In genomic region chr7:45061532-45062075, GRCm38 (mm10) we compare ENCODE assay signal across 8 mouse cellular contexts. TPM values are rescaled to one million over a fixed set of nuclear protein-coding genes. Genes with fewer than 3 reads are reported as not detected.
DNase-seq lines count a peak whose midpoint lies in the region; ATAC-seq and TF ChIP-seq lines count a peak whose summit lies in the region.

No protein-coding gene starts in this region.

- ATAC-seq in embryonic facial prominence, embryonic 11.5 days (replicated peaks; ENCODE audit: insufficient number of reproducible peaks, low FRiP score, low TSS enrichment, low read depth), result no peak
- no peak for ATAC-seq in hindbrain, postnatal 0 days
- ATAC-seq in liver, embryonic 13.5 days (ENCODE audit: low read depth), result peak; percentile 9; the same call in 1 of the 2 replicates
- ATAC-seq in neural tube, embryonic 15.5 days (ENCODE audit: low FRiP score), result no peak
- ATAC-seq in megakaryocyte-erythroid progenitor cell, adult 5-6 weeks (replicated peaks; ENCODE audit: low FRiP score, low TSS enrichment, poor library complexity, severe bottlenecking), result no peak

- 10% methylated on average over 11 of the region's 11 CpGs for WGBS in embryonic facial prominence, embryonic 11.5 days
- WGBS in hindbrain, postnatal 0 days, result 17% methylated on average over 11 of the region's 11 CpGs
- 29% methylated on average over 11 of the region's 11 CpGs for WGBS in liver, embryonic 13.5 days (ENCODE audit: insufficient replicate concordance)
- 9% methylated on average over 11 of the region's 11 CpGs for WGBS in neural tube, embryonic 15.5 days

- H3K4me3 ChIP-seq in layer of hippocampus, adult 2 months, result peak overlapping the region; percentile 90
- H3K4me3 ChIP-seq in embryonic facial prominence, embryonic 11.5 days (ENCODE audit: low read depth, low read length), result peak overlapping the region; percentile 55
- peak overlapping the region; percentile 54 for H3K4me3 ChIP-seq in hindbrain, postnatal 0 days (ENCODE audit: low read length)
- peak overlapping the region; percentile 73 for H3K4me3 ChIP-seq in liver, embryonic 13.5 days (replicated peaks)
- H3K4me3 ChIP-seq in neural tube, embryonic 15.5 days (replicated peaks), result peak overlapping the region; percentile 62

- no peaks in the 10 kb centered on the region for H3K36me3 ChIP-seq in embryonic facial prominence, embryonic 11.5 days (replicated peaks; ENCODE audit: control insufficient read depth, insufficient read depth, low read depth, low read length)
- H3K36me3 ChIP-seq in hindbrain, postnatal 0 days (ENCODE audit: insufficient read depth, low read length), result no peaks in the 10 kb centered on the region
- H3K36me3 ChIP-seq in liver, embryonic 13.5 days, result no peaks in the 10 kb centered on the region
- no peaks in the 10 kb centered on the region for H3K36me3 ChIP-seq in neural tube, embryonic 15.5 days

- no peaks in the 10 kb centered on the region for H3K9me3 ChIP-seq in embryonic facial prominence, embryonic 11.5 days (replicated peaks; ENCODE audit: control insufficient read depth, low read length)
- no peaks in the 10 kb centered on the region for H3K9me3 ChIP-seq in hindbrain, postnatal 0 days (ENCODE audit: low read length)
- H3K9me3 ChIP-seq in liver, embryonic 13.5 days (replicated peaks), result no peaks in the 10 kb centered on the region
- no peaks in the 10 kb centered on the region for H3K9me3 ChIP-seq in neural tube, embryonic 15.5 days (replicated peaks)

- TF ChIP-seq CTCF in layer of hippocampus, adult 2 months (conservative IDR thresholded peaks at IDR 0.05), result no peak
- TF ChIP-seq CTCF in hindbrain, postnatal 0 days (IDR thresholded peaks at IDR 0.05; ENCODE audit: low read depth), result no peak

- no peaks in the 10 kb centered on the region; the same call in 1 of the 2 replicates for H3K4me1 ChIP-seq in embryonic facial prominence, embryonic 11.5 days (ENCODE audit: control insufficient read depth, insufficient read depth, low read length)
- H3K4me1 ChIP-seq in hindbrain, postnatal 0 days (ENCODE audit: insufficient read depth, low read length), result peaks cover 11% of the 10 kb centered on the region
- peaks cover 49% of the 10 kb centered on the region for H3K4me1 ChIP-seq in liver, embryonic 13.5 days (replicated peaks)
- peaks cover 35% of the 10 kb centered on the region for H3K4me1 ChIP-seq in neural tube, embryonic 15.5 days

- peak overlapping the region; percentile 97 for H3K27ac ChIP-seq in layer of hippocampus, adult 2 months
- H3K27ac ChIP-seq in embryonic facial prominence, embryonic 11.5 days (replicated peaks; ENCODE audit: low read depth, low read length), result 0 out of 2 replicates have a peak overlapping the region, but pooled peaks have one; percentile 9
- peak overlapping the region; percentile 85; the same call in 1 of the 2 replicates for H3K27ac ChIP-seq in hindbrain, postnatal 0 days
- peak overlapping the region; percentile 74 for H3K27ac ChIP-seq in liver, embryonic 13.5 days
- peak overlapping the region; percentile 94; the same call in 1 of the 2 replicates for H3K27ac ChIP-seq in neural tube, embryonic 15.5 days (replicated peaks)

- DNase-seq in layer of hippocampus, adult 2 months (ENCODE audit: low spot score in 2 of 2), result no peak
- DNase-seq in layer of hippocampus, adult 8-10 months (ENCODE audit: low spot score in 2 of 2), result no peak
- DNase-seq in embryonic facial prominence, embryonic 11.5 days (ENCODE audit: low spot score), result peak; percentile 43
- no peak for DNase-seq in hindbrain, postnatal 0 days (ENCODE audit: low spot score)
- DNase-seq in liver, embryonic 13.5 days, result no peak
- DNase-seq in right cerebral cortex, adult 2 months (ENCODE audit: low spot score in 2 of 2), result no peak

- H3K4me2 ChIP-seq in embryonic facial prominence, embryonic 11.5 days (ENCODE audit: low read depth, low read length), result peak overlapping the region; percentile 54
- peak overlapping the region; percentile 56 for H3K4me2 ChIP-seq in hindbrain, postnatal 0 days (ENCODE audit: low read depth, low read length)
- peak overlapping the region; percentile 78 for H3K4me2 ChIP-seq in liver, embryonic 13.5 days
- peak overlapping the region; percentile 67 for H3K4me2 ChIP-seq in neural tube, embryonic 15.5 days

- H3K27me3 ChIP-seq in embryonic facial prominence, embryonic 11.5 days (ENCODE audit: control insufficient read depth, insufficient read depth, low read length), result no peaks in the 10 kb centered on the region
- H3K27me3 ChIP-seq in hindbrain, postnatal 0 days (ENCODE audit: insufficient read depth, low read length), result no peaks in the 10 kb centered on the region
- H3K27me3 ChIP-seq in liver, embryonic 13.5 days, result no peaks in the 10 kb centered on the region
- H3K27me3 ChIP-seq in neural tube, embryonic 15.5 days (replicated peaks), result no peaks in the 10 kb centered on the region

- peak overlapping the region; percentile 60 for H3K9ac ChIP-seq in embryonic facial prominence, embryonic 11.5 days (replicated peaks; ENCODE audit: low read length)
- H3K9ac ChIP-seq in hindbrain, postnatal 0 days (replicated peaks; ENCODE audit: low read length), result peak overlapping the region; percentile 47; the same call in 1 of the 2 replicates
- H3K9ac ChIP-seq in liver, embryonic 13.5 days, result peak overlapping the region; percentile 64
- 0 out of 2 replicates have a peak overlapping the region, but pooled peaks have one; percentile 63 for H3K9ac ChIP-seq in neural tube, embryonic 15.5 days (replicated peaks)

RNA-seq across cellular contexts. Expression of gene Nosip, which starts 0.6 kb away (rescaled TPM):
- total RNA-seq in layer of hippocampus, adult 2 months (2021), result 10 to 100 TPM; 54.2 to 57.7 TPM
- total RNA-seq in layer of hippocampus, adult 8-10 months (2022), result 10 to 100 TPM; 42.2 to 53.5 (median 49.8) TPM
- 59.2 and 63.8 TPM in 2 replicates for polyA plus RNA-seq in embryonic facial prominence, embryonic 11.5 days (2014; fragmentation: Nextera tagmentation; extraction: Ambion mirVana)
- 72.9 and 83.1 TPM in 2 replicates for total RNA-seq in hindbrain, postnatal 0 days (2014; rRNA removed)
- polyA plus RNA-seq in hindbrain, postnatal 0 days (2015; fragmentation: Nextera tagmentation; extraction: Ambion mirVana), result 64.5 and 67.4 TPM in 2 replicates
- 31.5 and 32.0 TPM in 2 replicates for polyA plus RNA-seq in liver, embryonic 13.5 days (2015; fragmentation: Nextera tagmentation; extraction: Ambion mirVana)
- 65.8 and 66.5 TPM in 2 replicates for polyA plus RNA-seq in neural tube, embryonic 15.5 days (2015; fragmentation: Nextera tagmentation; extraction: Ambion mirVana)
- 27.8 and 55.1 TPM in 2 replicates for total RNA-seq in megakaryocyte-erythroid progenitor cell, adult 5-6 weeks (2014; fragmentation: Nextera tagmentation)
- 40.9 and 48.3 TPM in 2 replicates for total RNA-seq in megakaryocyte-erythroid progenitor cell, adult 5-6 weeks (2017)

RNA-seq across cellular contexts. Expression of gene Prrg2, which starts 0.9 kb away (rescaled TPM):
- total RNA-seq in layer of hippocampus, adult 2 months (2021), result 1 to 10 TPM; 5.7 to 8.4 TPM
- 1 to 10 TPM; 6.5 to 7.6 (median 6.9) TPM for total RNA-seq in layer of hippocampus, adult 8-10 months (2022)
- polyA plus RNA-seq in embryonic facial prominence, embryonic 11.5 days (2014; fragmentation: Nextera tagmentation; extraction: Ambion mirVana), result 17.9 and 20.3 TPM in 2 replicates
- total RNA-seq in hindbrain, postnatal 0 days (2014; rRNA removed), result 10.5 and 12.4 TPM in 2 replicates
- polyA plus RNA-seq in hindbrain, postnatal 0 days (2015; fragmentation: Nextera tagmentation; extraction: Ambion mirVana), result 15.3 and 17.2 TPM in 2 replicates
- polyA plus RNA-seq in liver, embryonic 13.5 days (2015; fragmentation: Nextera tagmentation; extraction: Ambion mirVana), result 7.1 and 7.8 TPM in 2 replicates
- polyA plus RNA-seq in neural tube, embryonic 15.5 days (2015; fragmentation: Nextera tagmentation; extraction: Ambion mirVana), result 16.5 and 18.1 TPM in 2 replicates
- 4.3 and 4.7 TPM in 2 replicates for total RNA-seq in megakaryocyte-erythroid progenitor cell, adult 5-6 weeks (2014; fragmentation: Nextera tagmentation)
- total RNA-seq in megakaryocyte-erythroid progenitor cell, adult 5-6 weeks (2017), result 3.5 and 6.2 TPM in 2 replicates

RNA-seq across cellular contexts. Expression of gene Prr12, which starts 8.9 kb away (rescaled TPM):
- total RNA-seq in layer of hippocampus, adult 2 months (2021), result 10 to 100 TPM; 77.6 to 81.4 TPM
- total RNA-seq in layer of hippocampus, adult 8-10 months (2022), result 10 to 100 TPM; 72.9 to 75.3 (median 73.6) TPM
- polyA plus RNA-seq in embryonic facial prominence, embryonic 11.5 days (2014; fragmentation: Nextera tagmentation; extraction: Ambion mirVana), result 10.9 and 11.8 TPM in 2 replicates
- total RNA-seq in hindbrain, postnatal 0 days (2014; rRNA removed), result 14.0 and 18.1 TPM in 2 replicates
- polyA plus RNA-seq in hindbrain, postnatal 0 days (2015; fragmentation: Nextera tagmentation; extraction: Ambion mirVana), result 7.5 and 9.2 TPM in 2 replicates
- polyA plus RNA-seq in liver, embryonic 13.5 days (2015; fragmentation: Nextera tagmentation; extraction: Ambion mirVana), result 1.7 and 2.2 TPM in 2 replicates
- 11.4 and 12.3 TPM in 2 replicates for polyA plus RNA-seq in neural tube, embryonic 15.5 days (2015; fragmentation: Nextera tagmentation; extraction: Ambion mirVana)
- 26.6 and 28.7 TPM in 2 replicates for total RNA-seq in megakaryocyte-erythroid progenitor cell, adult 5-6 weeks (2014; fragmentation: Nextera tagmentation)
- 1.9 and 2.1 TPM in 2 replicates for total RNA-seq in megakaryocyte-erythroid progenitor cell, adult 5-6 weeks (2017)

RNA-seq across cellular contexts. Expression of gene Rcn3, which starts 30.4 kb away (rescaled TPM):
- total RNA-seq in layer of hippocampus, adult 2 months (2021), result 10 to 100 TPM in 1 of 2 experiments, 1 to 10 TPM in 1; 7.5 to 11.7 TPM
- 10 to 100 TPM in 3 of 4 experiments, 1 to 10 TPM in 1; 9.9 to 13.9 (median 10.6) TPM for total RNA-seq in layer of hippocampus, adult 8-10 months (2022)
- 221 and 234 TPM in 2 replicates for polyA plus RNA-seq in embryonic facial prominence, embryonic 11.5 days (2014; fragmentation: Nextera tagmentation; extraction: Ambion mirVana)
- 42.9 and 45.1 TPM in 2 replicates for total RNA-seq in hindbrain, postnatal 0 days (2014; rRNA removed)
- polyA plus RNA-seq in hindbrain, postnatal 0 days (2015; fragmentation: Nextera tagmentation; extraction: Ambion mirVana), result 39.3 and 42.0 TPM in 2 replicates
- polyA plus RNA-seq in liver, embryonic 13.5 days (2015; fragmentation: Nextera tagmentation; extraction: Ambion mirVana), result 35.6 and 38.7 TPM in 2 replicates
- 112 and 118 TPM in 2 replicates for polyA plus RNA-seq in neural tube, embryonic 15.5 days (2015; fragmentation: Nextera tagmentation; extraction: Ambion mirVana)
- 7.6 and 15.6 TPM in 2 replicates for total RNA-seq in megakaryocyte-erythroid progenitor cell, adult 5-6 weeks (2014; fragmentation: Nextera tagmentation)
- 16.7 and 23.0 TPM in 2 replicates for total RNA-seq in megakaryocyte-erythroid progenitor cell, adult 5-6 weeks (2017)

RNA-seq across cellular contexts. Expression of gene Fcgrt, which starts 42.0 kb away (rescaled TPM):
- total RNA-seq in layer of hippocampus, adult 2 months (2021), result 10 to 100 TPM; 17.8 to 19.0 TPM
- total RNA-seq in layer of hippocampus, adult 8-10 months (2022), result 10 to 100 TPM; 16.8 to 23.4 (median 20.1) TPM
- 12.6 TPM in 2 replicates for polyA plus RNA-seq in embryonic facial prominence, embryonic 11.5 days (2014; fragmentation: Nextera tagmentation; extraction: Ambion mirVana)
- total RNA-seq in hindbrain, postnatal 0 days (2014; rRNA removed), result 32.9 and 43.6 TPM in 2 replicates
- polyA plus RNA-seq in hindbrain, postnatal 0 days (2015; fragmentation: Nextera tagmentation; extraction: Ambion mirVana), result 43.8 and 45.9 TPM in 2 replicates
- 29.2 and 31.9 TPM in 2 replicates for polyA plus RNA-seq in liver, embryonic 13.5 days (2015; fragmentation: Nextera tagmentation; extraction: Ambion mirVana)
- polyA plus RNA-seq in neural tube, embryonic 15.5 days (2015; fragmentation: Nextera tagmentation; extraction: Ambion mirVana), result 33.8 and 42.7 TPM in 2 replicates
- total RNA-seq in megakaryocyte-erythroid progenitor cell, adult 5-6 weeks (2014; fragmentation: Nextera tagmentation), result 0.82 TPM in 1 of 2 replicates, not detected in the other
- total RNA-seq in megakaryocyte-erythroid progenitor cell, adult 5-6 weeks (2017), result 1.1 and 1.8 TPM in 2 replicates

Comparison
In these comparisons a context has a peak if more than half of its experiments do, and no peak if none do; other contexts are left out.
1. H3K27ac ChIP-seq: peak in every context shown above with its lines; median percentile 97 in layer of hippocampus, adult 2 months; 94 in neural tube, embryonic 15.5 days; 85 in hindbrain, postnatal 0 days; 74 in liver, embryonic 13.5 days; 9 in embryonic facial prominence, embryonic 11.5 days.